Mouse (Mus musculus) midbrain, embryonic 16.5 days (tissue): ENCODE measurements around the gene Gns. TPM values are rescaled to one million over a fixed set of nuclear protein-coding genes. Genes with fewer than 3 reads are reported as not detected.

Experiments
- ATAC-seq: fragments of 200-750 bp; cut with Nextera tagmentation; 2 replicates; pipeline ENCODE4 v1.8.0; 2017; ENCODE audit warnings: moderate TSS enrichment
- H3K27ac ChIP-seq: fragments of 300-500 bp; sonication (generic); 2 replicates; pipeline ENCODE4 v1.5.1; 2014; ENCODE audit warnings: mild to moderate bottlenecking, low read length, mixed read lengths
- H3K27me3 ChIP-seq: fragments of 300-500 bp; sonication (generic); 2 replicates; pipeline ENCODE4 v1.6.1; 2014; ENCODE audit warnings: low read depth, low read length, mixed read lengths; ENCODE audit not compliant: control insufficient read depth, insufficient read depth
- H3K36me3 ChIP-seq: fragments of 300-500 bp; sonication (generic); 2 replicates; pipeline ENCODE4 v1.6.1; 2014; ENCODE audit warnings: mild to moderate bottlenecking, low read length, moderate library complexity, mixed read lengths; ENCODE audit not compliant: control insufficient read depth, insufficient read depth
- H3K4me1 ChIP-seq: fragments of 300-500 bp; sonication (generic); 2 replicates; pipeline ENCODE4 v1.6.1; 2014; ENCODE audit warnings: mild to moderate bottlenecking, low read length, mixed read lengths; ENCODE audit not compliant: control insufficient read depth, insufficient read depth
- H3K4me2 ChIP-seq: fragments of 300-500 bp; sonication (generic); 2 replicates; pipeline ENCODE4 v1.6.1; 2014; ENCODE audit warnings: mild to moderate bottlenecking, low read length, mixed read lengths
- H3K4me3 ChIP-seq: fragments of 300-500 bp; sonication (generic); 2 replicates; pipeline ENCODE4 v1.5.1; 2014; ENCODE audit warnings: low read depth, mild to moderate bottlenecking, low read length, moderate library complexity, mixed read lengths
- H3K9ac ChIP-seq: fragments of 300-500 bp; sonication (generic); 2 replicates; pipeline ENCODE4 v1.6.1; 2014; ENCODE audit warnings: low read depth, low read length, mixed read lengths
- H3K9me3 ChIP-seq: fragments of 300-500 bp; sonication (generic); replicated peaks from 2 replicates; pipeline ENCODE4 v1.6.1; 2014; ENCODE audit warnings: mild to moderate bottlenecking, low read length, mixed read lengths; ENCODE audit not compliant: control insufficient read depth, poor library complexity, severe bottlenecking
- WGBS: fragments of 180-500 bp; shearing (Covaris S2); extraction: QIAGEN DNeasy Blood & Tissue Kit; methylation state at CpG from one replicate; pipeline ENCODE4 v1.1.7; 2014; 5-methylcytosine and 5-hydroxymethylcytosine counted together
- polyA plus RNA-seq: library from polyadenylated mRNA; unstranded; fragments of >200 nt; fragmentation: Nextera tagmentation; extraction: Ambion mirVana; gene quantifications from 2 replicates; pipeline ENCODE4 v1.2.1, GENCODE M21; 2015

Gns gene
- polyA plus RNA-seq, 1 experiment from 2014 or later: 38.3 TPM

DNA sequence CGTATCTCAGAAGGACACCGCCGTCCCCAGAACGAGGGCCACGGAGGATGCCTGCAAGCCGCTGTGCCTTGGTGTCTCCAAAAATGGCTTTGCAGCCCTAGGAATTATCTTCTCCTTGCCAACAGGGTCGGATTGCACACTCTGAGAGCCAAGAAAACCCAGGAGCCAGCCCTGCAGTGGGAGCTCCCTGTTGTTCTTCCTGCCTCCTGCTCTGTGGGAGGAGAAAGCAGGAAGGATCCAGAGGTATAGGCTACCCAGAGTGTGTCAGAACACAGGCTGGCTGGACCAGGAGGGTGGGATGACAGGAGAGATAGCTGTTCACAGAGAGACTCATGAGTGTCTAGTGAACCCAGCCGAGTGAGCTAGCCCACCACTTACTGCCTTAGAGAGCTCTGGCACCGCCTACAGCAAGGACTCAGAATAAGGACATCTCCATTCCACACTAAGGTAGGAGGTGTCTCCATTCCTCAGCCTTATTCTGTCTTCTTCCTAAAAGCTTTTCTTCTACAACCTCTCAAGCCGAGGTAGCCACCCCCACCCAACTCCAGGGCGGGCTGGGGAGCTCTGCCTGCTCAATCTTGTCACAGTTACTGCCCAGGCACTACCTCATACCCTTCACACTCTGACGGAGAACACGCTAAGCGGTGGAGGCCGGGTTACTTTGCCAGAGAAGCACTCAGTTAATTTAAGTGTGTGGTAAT lies 63.3 kb downstream of the Gns start:
- 87% methylated on average over 15 of the region's 15 CpGs for WGBS
- peaks cover 12% of the 10 kb centered on the region; the same call in 1 of the 2 replicates for H3K4me1 ChIP-seq
- H3K4me2 ChIP-seq: no peak overlapping the region
- H3K36me3 ChIP-seq: no peaks in the 10 kb centered on the region
- no peak for ATAC-seq
- H3K9me3 ChIP-seq: no peaks in the 10 kb centered on the region
- no peak overlapping the region for H3K9ac ChIP-seq
- no peak overlapping the region for H3K27ac ChIP-seq
- H3K4me3 ChIP-seq: no peak overlapping the region
- H3K27me3 ChIP-seq: no peaks in the 10 kb centered on the region

DNA sequence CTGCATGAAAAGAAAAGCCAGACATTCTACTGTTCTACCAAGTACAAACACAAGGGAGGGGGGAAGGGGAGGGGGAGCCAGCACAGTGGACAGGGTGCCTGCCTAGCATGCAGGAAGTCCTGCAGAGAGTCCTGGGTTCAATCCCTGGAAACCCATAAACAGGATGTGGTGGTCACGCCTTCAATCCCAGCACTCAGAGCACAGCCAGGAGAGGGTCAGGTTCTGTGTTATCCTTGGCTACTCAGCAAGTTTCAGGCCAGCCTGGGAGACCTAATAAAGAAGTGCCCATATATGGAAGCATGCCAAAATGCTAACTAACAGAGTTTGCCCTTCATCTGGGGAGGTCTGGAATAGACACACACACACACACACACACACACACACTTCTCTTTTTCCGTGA lies 64.2 kb downstream of the Gns start:
- 50% methylated on average over 2 of the region's 2 CpGs for WGBS
- Histone ChIP-seq H3K27me3 (no peaks in the 10 kb centered on the region), H3K36me3 (no peaks in the 10 kb centered on the region), H3K4me2 (no peak overlapping the region), H3K27ac (no peak overlapping the region), H3K9ac (no peak overlapping the region), H3K4me1 (peaks cover 7% of the 10 kb centered on the region; the same call in 1 of the 2 replicates), H3K9me3 (no peaks in the 10 kb centered on the region), H3K4me3 (no peak overlapping the region)
- ATAC-seq: 0 out of 2 replicates have a peak, but pooled peaks have one; percentile 12

DNA sequence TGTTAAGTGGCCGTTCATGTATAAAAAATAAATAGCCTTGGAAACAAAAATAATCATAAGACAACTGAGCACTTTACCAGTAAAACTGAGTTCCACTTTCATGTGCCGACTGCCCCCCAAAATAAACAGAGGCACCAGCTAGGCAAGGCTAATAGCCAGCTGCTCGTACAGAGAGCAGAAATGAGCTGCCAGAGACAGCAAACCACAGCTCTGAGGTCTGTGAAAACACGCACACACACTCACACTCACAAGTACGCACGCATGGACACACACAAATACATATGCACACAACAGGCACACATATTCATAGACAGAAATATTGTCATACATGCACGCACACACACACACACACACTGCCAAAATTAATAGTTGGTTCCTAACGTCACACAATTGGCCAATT lies 64.7 kb downstream of the Gns start:
- 0 out of 2 replicates have a peak overlapping the region, but pooled peaks have one; percentile 15 for H3K27ac ChIP-seq

DNA sequence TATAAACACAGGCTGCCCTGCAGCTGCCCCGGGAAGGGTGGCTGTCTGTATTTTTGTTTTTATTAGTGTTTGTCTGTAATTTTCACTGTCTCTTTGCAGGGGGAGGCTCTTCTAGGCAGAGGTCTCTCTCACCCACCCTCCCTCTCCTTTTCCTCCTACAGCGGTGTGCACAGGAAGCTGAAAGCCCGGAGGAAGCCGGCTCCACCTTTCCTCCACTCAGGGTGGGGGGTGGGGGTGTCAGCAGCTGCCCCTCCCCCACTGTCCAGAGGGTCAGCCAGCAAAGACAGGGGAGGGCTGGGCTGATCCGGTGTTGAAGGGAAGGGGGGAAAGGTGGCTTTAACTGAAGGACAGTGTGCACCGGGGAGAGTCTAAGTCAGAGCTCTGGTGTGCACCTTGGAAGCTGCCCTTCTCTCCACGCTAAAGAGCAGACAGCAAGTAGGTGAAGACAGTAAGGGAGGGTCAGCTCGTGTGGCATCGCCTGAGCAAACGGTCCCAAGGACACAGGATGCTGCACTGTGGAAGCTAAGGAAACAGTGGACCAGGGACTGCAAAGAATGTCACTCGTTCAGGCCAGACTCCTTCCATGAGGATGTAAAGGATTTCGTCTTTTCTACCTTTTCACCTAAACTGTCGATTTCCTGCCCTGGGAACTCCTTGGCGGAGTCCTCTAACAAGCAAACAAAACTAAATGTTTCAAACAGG lies 65.2 kb downstream of the Gns start:
- peaks cover 6% of the 10 kb centered on the region; the same call in 1 of the 2 replicates for H3K4me1 ChIP-seq
- WGBS: 31% methylated on average over 14 of the region's 14 CpGs
- H3K9me3 ChIP-seq: no peaks in the 10 kb centered on the region
- H3K4me2 ChIP-seq: no peak overlapping the region
- H3K9ac ChIP-seq: no peak overlapping the region
- no peak overlapping the region for H3K27ac ChIP-seq
- no peak overlapping the region for H3K4me3 ChIP-seq
- no peaks in the 10 kb centered on the region for H3K27me3 ChIP-seq
- H3K36me3 ChIP-seq: no peaks in the 10 kb centered on the region
- ATAC-seq: no peak

More for the DNA sequence above, 64.7 kb downstream of the Gns start:
- no peaks in the 10 kb centered on the region for H3K36me3 ChIP-seq
- no peak for ATAC-seq
- H3K4me2 ChIP-seq: no peak overlapping the region
- H3K9ac ChIP-seq: no peak overlapping the region
- no peak overlapping the region for H3K4me3 ChIP-seq
- H3K4me1 ChIP-seq: peaks cover 6% of the 10 kb centered on the region; the same call in 1 of the 2 replicates
- WGBS: 65% methylated on average over 8 of the region's 8 CpGs
- H3K27me3 ChIP-seq: no peaks in the 10 kb centered on the region
- no peaks in the 10 kb centered on the region for H3K9me3 ChIP-seq

DNA sequence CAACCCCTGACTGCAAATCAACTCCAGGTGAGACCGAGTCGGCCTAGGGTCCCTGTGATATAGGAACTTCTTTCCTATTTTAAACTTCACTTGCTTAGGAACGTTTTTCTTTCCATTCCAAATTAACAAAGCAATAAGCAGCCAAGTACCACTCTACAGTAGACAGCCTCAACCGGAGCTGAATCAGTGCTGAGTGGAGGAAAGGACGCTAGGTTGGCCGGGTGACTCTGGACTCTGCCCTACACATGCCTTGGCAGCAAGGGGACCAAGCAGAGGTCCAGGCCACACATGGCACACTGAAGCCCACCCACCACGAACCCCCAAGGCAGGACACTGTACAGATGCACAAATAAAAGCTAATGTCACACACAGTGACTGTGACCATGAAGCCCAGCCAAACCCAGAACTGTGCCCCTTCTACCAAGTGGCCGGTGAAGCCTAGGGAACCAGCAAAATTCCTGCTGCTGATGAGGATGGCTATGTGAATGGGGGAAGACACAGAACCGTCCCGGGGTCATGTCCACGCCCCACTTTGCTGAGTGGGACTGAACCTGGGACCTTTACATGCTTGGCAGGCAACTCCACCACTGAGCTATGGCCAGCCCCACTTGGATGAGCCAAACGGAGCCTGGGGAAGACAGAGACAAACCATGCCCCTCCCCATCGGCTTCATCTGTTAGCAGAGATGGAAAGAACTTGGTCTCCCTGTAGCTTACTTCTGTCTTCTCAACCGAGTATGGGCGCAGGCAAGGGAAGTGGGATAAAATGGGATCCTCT lies 66.1 kb downstream of the Gns start:
- ATAC-seq: no peak
- Histone ChIP-seq H3K9ac (no peak overlapping the region), H3K9me3 (no peaks in the 10 kb centered on the region), H3K4me2 (no peak overlapping the region), H3K4me3 (no peak overlapping the region), H3K36me3 (no peaks in the 10 kb centered on the region), H3K27me3 (no peaks in the 10 kb centered on the region), H3K27ac (no peak overlapping the region), H3K4me1 (peaks cover 6% of the 10 kb centered on the region; the same call in 1 of the 2 replicates)
- WGBS: 84% methylated on average over 15 of the region's 15 CpGs

DNA sequence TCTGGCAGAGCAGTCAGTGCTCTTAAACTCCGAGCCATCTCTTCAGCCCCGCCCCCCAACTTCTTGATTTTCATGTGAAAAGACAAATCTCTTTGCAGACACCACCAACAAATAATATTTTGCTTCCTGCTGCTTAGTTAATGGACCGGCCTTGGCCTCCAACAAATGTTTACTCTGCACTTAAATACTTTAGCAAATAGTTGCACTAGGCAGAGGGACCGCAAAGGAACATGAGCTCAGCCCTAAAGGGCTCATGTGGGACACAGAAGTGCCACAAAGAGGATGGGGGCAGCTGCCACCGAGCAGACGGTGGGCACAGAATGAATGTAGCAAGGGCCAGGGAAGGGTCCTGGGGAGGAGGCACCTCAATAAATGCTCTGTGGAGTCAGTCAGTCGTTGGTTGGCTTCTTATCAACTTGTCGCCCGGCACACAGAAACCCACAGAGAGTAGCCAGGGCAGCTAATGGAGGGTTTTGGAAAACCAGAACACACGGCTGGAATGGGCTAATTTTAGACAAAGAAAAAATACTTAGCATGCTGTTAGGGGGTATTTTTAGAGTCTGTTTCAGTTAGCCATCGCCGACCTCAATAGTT lies 67.2 kb downstream of the Gns start:
- Histone ChIP-seq H3K9me3 (no peaks in the 10 kb centered on the region), H3K27ac (no peak overlapping the region), H3K4me2 (no peak overlapping the region), H3K27me3 (no peaks in the 10 kb centered on the region), H3K9ac (no peak overlapping the region), H3K4me1 (peaks cover 6% of the 10 kb centered on the region; the same call in 1 of the 2 replicates), H3K4me3 (no peak overlapping the region), H3K36me3 (no peaks in the 10 kb centered on the region)
- WGBS: 45% methylated on average over 12 of the region's 12 CpGs
- ATAC-seq: no peak; the same call in 1 of the 2 replicates

DNA sequence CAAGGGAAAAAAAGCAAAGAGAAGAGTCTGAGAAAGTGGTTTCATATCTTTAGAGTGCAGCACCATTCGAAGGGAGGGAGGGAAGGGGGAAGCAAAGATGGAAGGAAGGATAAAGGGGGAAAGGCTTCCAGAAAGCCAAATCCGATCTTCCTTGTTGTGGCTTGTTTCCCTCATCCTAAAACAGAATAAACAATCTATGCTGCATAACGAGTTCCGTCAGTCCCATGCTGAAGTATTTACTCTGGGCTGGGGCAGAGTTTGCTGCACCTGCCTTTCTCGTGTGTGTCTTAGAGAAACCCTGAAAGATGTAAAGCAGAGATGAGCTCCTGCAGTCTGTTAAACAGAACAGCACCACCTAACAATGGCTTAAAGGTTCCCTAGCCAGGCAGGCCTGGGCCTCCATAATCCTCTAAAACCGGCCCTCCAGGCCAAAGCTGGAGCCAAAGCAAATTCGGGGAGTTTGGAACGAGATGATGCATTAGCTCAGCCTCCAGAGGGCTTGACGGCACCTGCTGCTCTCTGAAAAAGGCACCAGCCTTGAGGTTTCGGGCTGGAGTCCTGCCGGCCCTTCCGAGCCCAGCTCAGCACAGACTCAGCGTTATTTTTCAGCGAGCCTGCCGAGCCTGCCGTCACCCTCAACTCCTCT lies 67.9 kb downstream of the Gns start:
- H3K4me3 ChIP-seq: no peak overlapping the region
- no peaks in the 10 kb centered on the region for H3K36me3 ChIP-seq
- peak; percentile 22; the same call in 1 of the 2 replicates for ATAC-seq
- no peak overlapping the region for H3K9ac ChIP-seq
- 16% methylated on average over 16 of the region's 16 CpGs for WGBS
- H3K4me2 ChIP-seq: no peak overlapping the region
- H3K4me1 ChIP-seq: peaks cover 6% of the 10 kb centered on the region; the same call in 1 of the 2 replicates
- H3K9me3 ChIP-seq: no peaks in the 10 kb centered on the region
- H3K27ac ChIP-seq: no peak overlapping the region
- no peaks in the 10 kb centered on the region for H3K27me3 ChIP-seq

DNA sequence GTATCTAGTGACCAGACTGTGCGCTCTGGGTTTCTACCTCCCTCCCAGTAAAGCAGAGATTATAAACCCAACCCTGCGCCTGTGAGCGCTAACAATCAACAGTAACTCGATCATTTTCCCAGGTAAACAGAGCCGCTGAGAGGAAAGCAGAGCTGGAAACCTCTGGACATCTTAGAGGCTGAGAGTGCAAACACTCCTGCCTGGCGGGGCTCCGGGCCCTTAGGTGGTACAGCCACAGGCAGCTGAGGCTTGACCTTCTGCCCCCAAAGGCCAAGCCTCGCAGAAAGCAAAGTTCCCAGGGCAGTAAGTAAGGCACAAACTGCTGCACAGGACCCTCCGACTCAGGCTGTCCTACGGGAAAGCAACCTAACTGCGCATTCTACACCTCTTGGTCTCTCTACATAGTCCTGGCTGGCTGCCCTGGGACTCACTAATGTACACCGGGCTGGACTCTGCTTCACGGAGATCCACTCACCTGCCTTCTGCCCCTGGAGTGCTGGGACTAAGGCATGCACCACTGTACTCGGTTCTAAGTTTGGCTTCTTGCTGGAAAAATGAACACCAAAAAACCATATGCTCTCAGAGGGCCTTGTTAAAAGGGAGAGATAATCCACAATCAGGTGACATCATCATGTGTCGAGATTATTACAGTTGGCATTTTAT lies 69.7 kb downstream of the Gns start:
- H3K36me3 ChIP-seq: no peaks in the 10 kb centered on the region
- peaks cover 6% of the 10 kb centered on the region; the same call in 1 of the 2 replicates for H3K4me1 ChIP-seq
- no peak overlapping the region for H3K4me3 ChIP-seq
- H3K9me3 ChIP-seq: no peaks in the 10 kb centered on the region
- no peak overlapping the region for H3K4me2 ChIP-seq
- ATAC-seq: no peak
- H3K27ac ChIP-seq: no peak overlapping the region
- H3K27me3 ChIP-seq: no peaks in the 10 kb centered on the region
- no peak overlapping the region for H3K9ac ChIP-seq
- 80% methylated on average over 15 of the region's 15 CpGs for WGBS
